Mouse (Mus musculus) adrenal gland, adult 18-20 months (tissue): ENCODE data around the gene Satb2. TPM values are rescaled to one million over a fixed set of nuclear protein-coding genes. Genes with fewer than 3 reads are reported as not detected.

Experiments
- microRNA-seq, 2 experiments: library from miRNA; unstranded; fragments of <30 nt; microRNA quantifications; one replicate each; pipeline ENCODE4 v1.2.0; 2021; ENCODE audit warnings: borderline number of aligned reads in 2 of 2
- total RNA-seq, 2 experiments: library from RNA; stranded (reverse); gene quantifications; 1 replicate in 1 of 2; 2 replicates in 1 of 2; pipeline ENCODE4 v1.2.3; 2021

Satb2 gene
- total RNA-seq, 2 experiments from 2014 or later, result 1.5 to 4.2 TPM

Small RNA genes within 50 kb of the gene (microRNA-seq; reads per million reads assigned to microRNA genes)
- 0 reads per million in 2 experiments for gene Gm23943
